Mouse (Mus musculus) forebrain, embryonic 12.5 days (tissue): Measurements from ENCODE around the gene Lgals1. TPM values are rescaled to one million over a fixed set of nuclear protein-coding genes. Genes with fewer than 3 reads are reported as not detected.

Source experiments
- ATAC-seq: fragments of 200-750 bp; cut with Nextera tagmentation; 2 replicates; pipeline ENCODE4 v1.8.0; 2017; ENCODE audit warnings: moderate TSS enrichment; ENCODE audit not compliant: low FRiP score
- H3K27ac ChIP-seq: fragments of 300-500 bp; sonication (generic); 2 replicates; pipeline ENCODE4 v1.5.1; 2016; ENCODE audit warnings: mild to moderate bottlenecking
- H3K27me3 ChIP-seq: fragments of 300-500 bp; sonication (generic); 2 replicates; pipeline ENCODE4 v1.6.1; 2016; ENCODE audit warnings: mild to moderate bottlenecking
- H3K36me3 ChIP-seq: fragments of 300-500 bp; sonication (generic); replicated peaks from 2 replicates; pipeline ENCODE4 v1.6.1; 2016; ENCODE audit warnings: mild to moderate bottlenecking
- H3K4me1 ChIP-seq: fragments of 300-500 bp; sonication (generic); 2 replicates; pipeline ENCODE4 v1.6.1; 2016
- H3K4me2 ChIP-seq: fragments of 300-500 bp; sonication (generic); 2 replicates; pipeline ENCODE4 v1.6.1; 2016; ENCODE audit warnings: mild to moderate bottlenecking, moderate library complexity
- H3K4me3 ChIP-seq: fragments of 300-500 bp; sonication (generic); replicated peaks from 2 replicates; pipeline ENCODE4 v1.5.1; 2016; ENCODE audit warnings: mild to moderate bottlenecking
- H3K9ac ChIP-seq: fragments of 300-500 bp; sonication (generic); 2 replicates; pipeline ENCODE4 v1.6.1; 2016; ENCODE audit warnings: mild to moderate bottlenecking
- H3K9me3 ChIP-seq: fragments of 300-500 bp; sonication (generic); 2 replicates; pipeline ENCODE4 v1.6.1; 2016
- WGBS: fragments of 180-500 bp; shearing (Covaris S2); methylation state at CpG from one replicate; pipeline ENCODE4 v1.1.7; 2016; 5-methylcytosine and 5-hydroxymethylcytosine counted together
- polyA plus RNA-seq: library from polyadenylated mRNA; unstranded; fragments of >200 nt; fragmentation: Nextera tagmentation; extraction: Ambion mirVana; gene quantifications from 2 replicates; pipeline ENCODE4 v1.2.1, GENCODE M21; 2016

The Lgals1 gene
- polyA plus RNA-seq, 1 experiment from 2014 or later: 321 TPM

- peak overlapping the region; percentile 95 for H3K27ac ChIP-seq
- peaks cover 33% of the 10 kb centered on the region for H3K4me1 ChIP-seq
- H3K36me3 ChIP-seq: peaks cover 17% of the 10 kb centered on the region
- no peaks in the 10 kb centered on the region for H3K27me3 ChIP-seq
- no peaks in the 10 kb centered on the region for H3K9me3 ChIP-seq
- peak overlapping the region; percentile 76 for H3K4me3 ChIP-seq
- H3K9ac ChIP-seq: peak overlapping the region; percentile 83
- WGBS: under 1% methylated on average over 71 of the region's 87 CpGs
- H3K4me2 ChIP-seq: peak overlapping the region; percentile 95
- ATAC-seq: peak; percentile 71
These were observed 12.3 kb upstream of the Lgals1 start for GRCm38 (mm10) chr15:78914091-78914822.

- Histone ChIP-seq H3K4me1 (peaks cover 33% of the 10 kb centered on the region), H3K27me3 (no peaks in the 10 kb centered on the region), H3K27ac (0 out of 2 replicates have a peak overlapping the region, but pooled peaks have one; percentile 95), H3K4me2 (peak overlapping the region; percentile 95), H3K9me3 (no peaks in the 10 kb centered on the region), H3K4me3 (peak overlapping the region; percentile 76), H3K36me3 (peaks cover 23% of the 10 kb centered on the region), H3K9ac (peak overlapping the region; percentile 83)
- no peak for ATAC-seq
- WGBS: 52% methylated on average over 8 of the region's 8 CpGs
These were observed 11.5 kb upstream of the Lgals1 start for GRCm38 (mm10) chr15:78914823-78915659.

GRCm38 (mm10) chr15:78915660-78916017 lies 10.9 kb upstream of the Lgals1 start:
- H3K9me3 ChIP-seq: no peaks in the 10 kb centered on the region
- ATAC-seq: peak; percentile 20; the same call in 1 of the 2 replicates
- H3K9ac ChIP-seq: peak overlapping the region; percentile 83
- peak overlapping the region; percentile 76 for H3K4me3 ChIP-seq
- H3K4me2 ChIP-seq: peak overlapping the region; percentile 95
- peak overlapping the region; percentile 69 for H3K27ac ChIP-seq
- H3K36me3 ChIP-seq: peaks cover 23% of the 10 kb centered on the region
- H3K27me3 ChIP-seq: no peaks in the 10 kb centered on the region
- H3K4me1 ChIP-seq: peaks cover 33% of the 10 kb centered on the region
- 8% methylated on average over 8 of the region's 8 CpGs for WGBS

GRCm38 (mm10) chr15:78916052-78916826 lies 10.3 kb upstream of the Lgals1 start:
- peak overlapping the region; percentile 83 for H3K9ac ChIP-seq
- peaks cover 33% of the 10 kb centered on the region for H3K4me1 ChIP-seq
- H3K4me2 ChIP-seq: peak overlapping the region; percentile 95
- peak overlapping the region; percentile 69 for H3K27ac ChIP-seq
- no peaks in the 10 kb centered on the region for H3K27me3 ChIP-seq
- H3K36me3 ChIP-seq: peaks cover 23% of the 10 kb centered on the region
- ATAC-seq: no peak
- no peaks in the 10 kb centered on the region for H3K9me3 ChIP-seq
- WGBS: 50% methylated on average over 12 of the region's 12 CpGs
- peak overlapping the region; percentile 76 for H3K4me3 ChIP-seq

GRCm38 (mm10) chr15:78918126-78918525 lies 8.4 kb upstream of the Lgals1 start:
- H3K4me3 ChIP-seq: no peak overlapping the region
- peaks cover 32% of the 10 kb centered on the region for H3K4me1 ChIP-seq
- H3K27ac ChIP-seq: no peak overlapping the region
- H3K9ac ChIP-seq: no peak overlapping the region
- no peaks in the 10 kb centered on the region for H3K27me3 ChIP-seq
- no peak overlapping the region for H3K4me2 ChIP-seq
- WGBS: 96% methylated on average over 23 of the region's 23 CpGs
- ATAC-seq: no peak
- H3K9me3 ChIP-seq: no peaks in the 10 kb centered on the region
- H3K36me3 ChIP-seq: peaks cover 23% of the 10 kb centered on the region

GRCm38 (mm10) chr15:78919914-78920313 lies 6.6 kb upstream of the Lgals1 start:
- Histone ChIP-seq H3K27me3 (no peaks in the 10 kb centered on the region), H3K9ac (no peak overlapping the region), H3K4me3 (no peak overlapping the region), H3K9me3 (no peaks in the 10 kb centered on the region), H3K4me1 (peaks cover 24% of the 10 kb centered on the region), H3K4me2 (no peak overlapping the region), H3K27ac (no peak overlapping the region), H3K36me3 (peaks cover 23% of the 10 kb centered on the region)
- 84% methylated on average over 12 of the region's 12 CpGs for WGBS
- ATAC-seq: no peak

- peaks cover 17% of the 10 kb centered on the region for H3K27me3 ChIP-seq
- no peaks in the 10 kb centered on the region for H3K9me3 ChIP-seq
- H3K9ac ChIP-seq: no peak overlapping the region
- no peak for ATAC-seq
- H3K4me1 ChIP-seq: peaks cover 23% of the 10 kb centered on the region
- no peak overlapping the region for H3K4me2 ChIP-seq
- H3K4me3 ChIP-seq: no peak overlapping the region
- 92% methylated on average over 7 of the region's 7 CpGs for WGBS
- peaks cover 18% of the 10 kb centered on the region for H3K36me3 ChIP-seq
- H3K27ac ChIP-seq: no peak overlapping the region
These were observed 3.8 kb upstream of the Lgals1 start for GRCm38 (mm10) chr15:78922700-78923099.

- no peak overlapping the region for H3K4me3 ChIP-seq
- peaks cover 31% of the 10 kb centered on the region for H3K4me1 ChIP-seq
- H3K36me3 ChIP-seq: peaks cover 12% of the 10 kb centered on the region
- no peak overlapping the region for H3K9ac ChIP-seq
- WGBS: 72% methylated on average over 6 of the region's 6 CpGs
- no peaks in the 10 kb centered on the region for H3K9me3 ChIP-seq
- H3K4me2 ChIP-seq: no peak overlapping the region
- peaks cover 17% of the 10 kb centered on the region for H3K27me3 ChIP-seq
- no peak for ATAC-seq
- H3K27ac ChIP-seq: no peak overlapping the region
These were observed 2.9 kb upstream of the Lgals1 start for GRCm38 (mm10) chr15:78923585-78923984.

- H3K9ac ChIP-seq: no peak overlapping the region
- H3K27ac ChIP-seq: no peak overlapping the region
- H3K9me3 ChIP-seq: no peaks in the 10 kb centered on the region
- 37% methylated on average over 8 of the region's 8 CpGs for WGBS
- H3K4me1 ChIP-seq: peaks cover 32% of the 10 kb centered on the region
- peaks cover 26% of the 10 kb centered on the region for H3K27me3 ChIP-seq
- H3K36me3 ChIP-seq: no peaks in the 10 kb centered on the region
- no peak overlapping the region for H3K4me3 ChIP-seq
- no peak for ATAC-seq
- H3K4me2 ChIP-seq: no peak overlapping the region
These were observed 1.4 kb upstream of the Lgals1 start for GRCm38 (mm10) chr15:78925129-78925528.

GRCm38 (mm10) chr15:78927021-78927787 lies 679 bp downstream of the Lgals1 start:
- H3K27ac ChIP-seq: peak overlapping the region; percentile 68; the same call in 1 of the 2 replicates
- peaks cover 32% of the 10 kb centered on the region for H3K4me1 ChIP-seq
- H3K9ac ChIP-seq: peak overlapping the region; percentile 30
- no peak for ATAC-seq
- H3K27me3 ChIP-seq: peaks cover 27% of the 10 kb centered on the region
- no peaks in the 10 kb centered on the region for H3K9me3 ChIP-seq
- H3K4me3 ChIP-seq: peak overlapping the region; percentile 28
- H3K36me3 ChIP-seq: no peaks in the 10 kb centered on the region
- 21% methylated on average over 15 of the region's 15 CpGs for WGBS
- peak overlapping the region; percentile 63 for H3K4me2 ChIP-seq

GRCm38 (mm10) chr15:78927788-78928457 lies 1.4 kb downstream of the Lgals1 start:
- Histone ChIP-seq H3K27me3 (peaks cover 27% of the 10 kb centered on the region), H3K4me3 (peak overlapping the region; percentile 28), H3K27ac (peak overlapping the region; percentile 68), H3K4me2 (peak overlapping the region; percentile 63), H3K9ac (peak overlapping the region; percentile 30), H3K4me1 (peaks cover 32% of the 10 kb centered on the region), H3K9me3 (no peaks in the 10 kb centered on the region), H3K36me3 (no peaks in the 10 kb centered on the region)
- WGBS: 1% methylated on average over 29 of the region's 35 CpGs
- peak; percentile 62 for ATAC-seq
